Mouse (Mus musculus) limb, embryonic 14.5 days (tissue): Measurements from ENCODE around the gene Gga1. TPM values are rescaled to one million over a fixed set of nuclear protein-coding genes. Genes with fewer than 3 reads are reported as not detected.

Experiments used
- ATAC-seq: fragments of 200-750 bp; cut with Nextera tagmentation; 2 replicates; pipeline ENCODE4 v1.8.0; 2017; ENCODE audit warnings: low read depth, moderate number of reproducible peaks, moderate TSS enrichment; ENCODE audit not compliant: low FRiP score
- DNase-seq: peaks from one replicate; pipeline ENCODE4 v3.0.0-alpha.2; 2015; ENCODE audit warnings: low spot score
- H3K27ac ChIP-seq: fragments of 300-500 bp; sonication (generic); replicated peaks from 2 replicates; pipeline ENCODE4 v1.5.1; 2014; ENCODE audit warnings: low read depth, mild to moderate bottlenecking, low read length, moderate library complexity, mixed read lengths
- H3K27me3 ChIP-seq: fragments of 300-500 bp; sonication (generic); 2 replicates; pipeline ENCODE4 v1.6.1; 2014; ENCODE audit warnings: low read length, mixed read lengths; ENCODE audit not compliant: control insufficient read depth, insufficient read depth
- H3K36me3 ChIP-seq: fragments of 300-500 bp; sonication (generic); 2 replicates; pipeline ENCODE4 v1.6.1; 2014; ENCODE audit warnings: mild to moderate bottlenecking, low read length, moderate library complexity, mixed read lengths; ENCODE audit not compliant: control insufficient read depth, insufficient read depth
- H3K4me1 ChIP-seq: fragments of 300-500 bp; sonication (generic); 2 replicates; pipeline ENCODE4 v1.6.1; 2014; ENCODE audit warnings: antibody characterized with exemption, low read length, mixed read lengths; ENCODE audit not compliant: control insufficient read depth, insufficient read depth
- H3K4me2 ChIP-seq: fragments of 300-500 bp; sonication (generic); replicated peaks from 2 replicates; pipeline ENCODE4 v1.6.1; 2014; ENCODE audit warnings: low read depth, mild to moderate bottlenecking, low read length, moderate library complexity; ENCODE audit not compliant: severe bottlenecking
- H3K4me3 ChIP-seq: fragments of 300-500 bp; sonication (generic); replicated peaks from 2 replicates; pipeline ENCODE4 v1.5.1; 2014; ENCODE audit warnings: low read length
- H3K9ac ChIP-seq: fragments of 300-500 bp; sonication (generic); 2 replicates; pipeline ENCODE4 v1.6.1; 2014; ENCODE audit warnings: mild to moderate bottlenecking, low read depth, low read length, moderate library complexity; ENCODE audit not compliant: severe bottlenecking
- H3K9me3 ChIP-seq: fragments of 300-500 bp; sonication (generic); 2 replicates; pipeline ENCODE4 v1.6.1; 2016; ENCODE audit warnings: low read length; ENCODE audit not compliant: control insufficient read depth
- POLR2A ChIP-seq: fragments of 200-500 bp; IDR thresholded peaks from 2 replicates; pipeline ENCODE4 v1.8.0; 2012; ENCODE audit warnings: inconsistent platforms, mild to moderate bottlenecking, moderate library complexity, borderline replicate concordance; ENCODE audit not compliant: insufficient read depth, insufficient read length; ENCODE audit errors: extremely low read depth
- WGBS: fragments of 180-500 bp; shearing (Covaris S2); extraction: QIAGEN DNeasy Blood & Tissue Kit; methylation state at CpG from one replicate; pipeline ENCODE4 v1.1.7; 2014; 5-methylcytosine and 5-hydroxymethylcytosine counted together
- polyA plus RNA-seq, 2 experiments: library from polyadenylated mRNA; depleted of rRNA in 1 of 2; stranded (reverse) in 1 of 2; unstranded in 1 of 2; fragments of >200 nt; fragmentation: Nextera tagmentation in 1 of 2; extraction: Ambion mirVana in 1 of 2; gene quantifications; 2 replicates each; pipeline versions ENCODE4 v1.2.1 to v1.2.3; 2012 to 2014

Gga1 gene
- polyA plus RNA-seq, 2 experiments: 43.6 to 60.6 TPM

GRCm38 (mm10) chr15:78868826-78869233 lies 8.2 kb upstream of the Gga1 start:
- ATAC-seq: no peak
- Histone ChIP-seq H3K4me3 (no peak overlapping the region), H3K36me3 (no peaks in the 10 kb centered on the region), H3K4me1 (peaks cover 3% of the 10 kb centered on the region; the same call in 1 of the 2 replicates), H3K9me3 (no peaks in the 10 kb centered on the region), H3K27me3 (no peaks in the 10 kb centered on the region), H3K9ac (no peak overlapping the region), H3K27ac (0 out of 2 replicates have a peak overlapping the region, but pooled peaks have one; percentile 58), H3K4me2 (no peak overlapping the region)
- no peak for DNase-seq
- 52% methylated on average over 7 of the region's 7 CpGs for WGBS
- no peak for TF ChIP-seq POLR2A

DNA sequence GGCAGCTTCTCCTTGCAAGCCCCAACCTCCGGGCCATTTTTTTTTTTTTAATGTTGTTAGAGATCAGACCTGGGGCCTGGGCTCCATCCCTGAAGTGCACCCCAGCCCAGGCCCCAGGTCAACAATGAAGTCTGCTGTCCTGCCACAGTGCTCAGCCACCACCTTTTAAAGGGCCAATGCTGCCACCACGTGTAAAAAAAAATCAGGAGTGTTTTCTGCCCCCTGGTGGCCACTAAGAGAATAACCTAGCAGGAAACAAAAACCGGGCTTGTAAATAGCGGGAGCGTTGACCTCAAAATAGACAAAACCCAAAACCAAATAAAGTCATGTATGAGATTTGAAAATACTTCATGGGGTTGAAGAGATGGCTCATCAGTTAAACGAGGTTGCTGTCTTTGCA lies 7.2 kb upstream of the Gga1 start:
- no peak for TF ChIP-seq POLR2A
- ATAC-seq (no peak), DNase-seq (peak; percentile 64)
- Histone ChIP-seq H3K9ac (no peak overlapping the region), H3K27ac (no peak overlapping the region), H3K4me1 (no peaks in the 10 kb centered on the region), H3K36me3 (no peaks in the 10 kb centered on the region), H3K4me2 (no peak overlapping the region), H3K9me3 (no peaks in the 10 kb centered on the region), H3K4me3 (no peak overlapping the region), H3K27me3 (no peaks in the 10 kb centered on the region)
- 29% methylated on average over 6 of the region's 6 CpGs for WGBS

DNA sequence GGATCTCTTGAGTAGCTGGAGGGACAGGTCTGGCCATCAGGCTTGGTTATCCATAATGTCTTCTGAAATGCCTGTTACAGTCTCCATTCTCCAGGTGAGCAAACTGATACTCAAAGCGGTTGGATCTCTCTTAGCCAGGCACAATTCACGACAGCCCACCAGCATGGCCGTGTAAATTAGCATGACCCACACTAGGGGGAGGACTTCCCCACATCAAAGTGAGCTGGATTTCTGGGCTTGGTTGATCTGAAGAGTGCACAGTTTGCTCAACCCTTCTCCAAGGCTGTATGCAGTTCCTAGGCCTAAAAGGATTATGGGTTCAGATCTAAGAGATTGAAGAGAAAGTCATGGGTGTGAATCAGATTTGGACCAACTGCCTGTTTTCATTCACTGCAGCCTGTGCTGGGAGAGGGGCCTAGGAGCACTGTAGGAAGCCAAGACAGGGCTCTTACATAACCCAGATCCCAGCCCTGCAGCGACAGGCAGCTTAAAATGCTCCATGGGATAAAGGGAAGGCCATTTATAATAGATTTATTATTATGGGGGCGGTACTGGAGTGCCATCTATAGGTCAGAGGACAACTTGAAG lies 4.9 kb upstream of the Gga1 start:
- Histone ChIP-seq H3K36me3 (no peaks in the 10 kb centered on the region), H3K4me2 (no peak overlapping the region), H3K4me1 (peaks cover 11% of the 10 kb centered on the region), H3K27ac (no peak overlapping the region), H3K27me3 (no peaks in the 10 kb centered on the region), H3K9ac (no peak overlapping the region), H3K4me3 (no peak overlapping the region), H3K9me3 (no peaks in the 10 kb centered on the region)
- ATAC-seq (no peak), DNase-seq (no peak)
- TF ChIP-seq POLR2A: no peak
- WGBS: 53% methylated on average over 5 of the region's 5 CpGs

DNA sequence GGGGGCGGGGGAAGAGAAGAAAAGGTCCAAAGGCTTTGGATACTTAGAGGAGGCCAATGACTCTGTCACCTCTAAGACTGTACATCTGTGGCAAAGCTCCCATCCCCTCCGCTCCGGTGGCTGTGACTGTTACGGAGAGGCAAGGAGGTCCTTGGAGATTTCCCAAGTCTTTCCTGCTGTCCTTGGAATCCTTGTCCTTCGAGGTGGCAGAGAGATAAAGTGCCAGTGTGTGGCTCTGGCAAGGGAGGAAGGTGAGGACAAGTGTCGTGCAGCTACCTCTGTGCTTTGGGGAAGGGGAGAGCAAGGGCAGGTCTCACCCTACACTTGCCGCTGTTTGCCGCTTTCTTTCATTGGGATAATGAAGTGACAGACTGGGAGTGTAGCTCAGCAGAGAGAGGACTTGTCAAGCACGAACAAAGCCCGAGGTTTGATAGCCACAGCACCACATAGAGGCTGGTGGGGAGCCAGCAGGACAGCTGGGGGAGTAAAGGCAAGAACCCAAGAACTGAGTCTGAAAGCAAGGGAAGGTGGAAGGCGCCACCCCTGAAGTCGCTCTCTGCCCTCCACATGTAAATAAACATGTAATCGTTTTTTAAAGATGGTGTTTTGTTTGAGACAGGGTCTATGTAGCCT lies 3.1 kb upstream of the Gga1 start:
- DNase-seq: no peak
- H3K27me3 ChIP-seq: no peaks in the 10 kb centered on the region

GRCm38 (mm10) chr15:78874989-78875388 lies 2.0 kb upstream of the Gga1 start:
- Histone ChIP-seq H3K4me2 (no peak overlapping the region), H3K27me3 (no peaks in the 10 kb centered on the region), H3K36me3 (0 out of 2 replicates have a peak, but pooled peaks cover 3% of the 10 kb centered on the region), H3K9ac (no peak overlapping the region), H3K4me3 (no peak overlapping the region), H3K4me1 (peaks cover 21% of the 10 kb centered on the region), H3K9me3 (no peaks in the 10 kb centered on the region), H3K27ac (no peak overlapping the region)
- DNase-seq (no peak), ATAC-seq (no peak)
- 69% methylated on average over 8 of the region's 8 CpGs for WGBS
- no peak for TF ChIP-seq POLR2A

More for the DNA sequence above, 3.1 kb upstream of the Gga1 start:
- no peak overlapping the region for H3K4me2 ChIP-seq
- no peak overlapping the region for H3K9ac ChIP-seq
- no peak for ATAC-seq
- no peaks in the 10 kb centered on the region for H3K36me3 ChIP-seq
- no peak overlapping the region for H3K27ac ChIP-seq
- no peak for TF ChIP-seq POLR2A
- 56% methylated on average over 13 of the region's 13 CpGs for WGBS
- no peak overlapping the region for H3K4me3 ChIP-seq
- peaks cover 16% of the 10 kb centered on the region for H3K4me1 ChIP-seq
- H3K9me3 ChIP-seq: no peaks in the 10 kb centered on the region
